Mouse (Mus musculus): ENCODE results near the gene Ltc4s. TPM values are rescaled to one million over a fixed set of nuclear protein-coding genes. Genes with fewer than 3 reads are reported as not detected.

The Ltc4s gene
- polyA plus RNA-seq, 1 experiment from 2014 or later, result 4.2 TPM

GRCm38 (mm10) chr11:50266997-50267396 is 28.6 kb upstream of the Ltc4s start:
- H3K27me3 ChIP-seq (replicated peaks), result no peaks in the 10 kb centered on the region
- 79% methylated on average over 3 of the region's 3 CpGs for WGBS
- H3K4me1 ChIP-seq (replicated peaks), result no peaks in the 10 kb centered on the region
- peak; percentile 37; the same call in 1 of the 2 replicates for ATAC-seq
- no peak overlapping the region for H3K4me3 ChIP-seq (replicated peaks)
- no peaks in the 10 kb centered on the region for H3K9me3 ChIP-seq
- no peak overlapping the region for H3K27ac ChIP-seq
- H3K4me2 ChIP-seq (replicated peaks), result no peak overlapping the region
- no peak overlapping the region for H3K9ac ChIP-seq
- H3K36me3 ChIP-seq, result peaks cover 25% of the 10 kb centered on the region

- H3K36me3 ChIP-seq, result peaks cover 31% of the 10 kb centered on the region
- no peaks in the 10 kb centered on the region for H3K9me3 ChIP-seq
- H3K9ac ChIP-seq, result no peak overlapping the region
- no peak overlapping the region for H3K27ac ChIP-seq
- no peaks in the 10 kb centered on the region for H3K4me1 ChIP-seq (replicated peaks)
- WGBS, result 79% methylated on average over 8 of the region's 8 CpGs
- H3K4me2 ChIP-seq (replicated peaks), result no peak overlapping the region
- H3K27me3 ChIP-seq (replicated peaks), result no peaks in the 10 kb centered on the region
- 0 out of 2 replicates have a peak, but pooled peaks have one; percentile 46 for ATAC-seq
- no peak overlapping the region for H3K4me3 ChIP-seq (replicated peaks)
Measured at GRCm38 (mm10) chr11:50265931-50266330, 27.5 kb upstream of the Ltc4s start.

GRCm38 (mm10) chr11:50263198-50263597 is 24.8 kb upstream of the Ltc4s start:
- Histone ChIP-seq H3K9me3 (no peaks in the 10 kb centered on the region), H3K27ac (no peak overlapping the region), H3K36me3 (peaks cover 54% of the 10 kb centered on the region), H3K27me3 (replicated peaks) (no peaks in the 10 kb centered on the region), H3K9ac (no peak overlapping the region), H3K4me1 (replicated peaks) (no peaks in the 10 kb centered on the region), H3K4me3 (replicated peaks) (no peak overlapping the region), H3K4me2 (replicated peaks) (no peak overlapping the region)
- whole genome bisulfite sequencing, result 84% methylated on average over 3 of the region's 3 CpGs
- no peak for ATAC-seq

- H3K4me3 ChIP-seq (replicated peaks), result no peak overlapping the region
- no peaks in the 10 kb centered on the region for H3K4me1 ChIP-seq (replicated peaks)
- WGBS, result 87% methylated on average over 4 of the region's 4 CpGs
- no peak overlapping the region for H3K4me2 ChIP-seq (replicated peaks)
- H3K9ac ChIP-seq, result no peak overlapping the region
- H3K27ac ChIP-seq, result no peak overlapping the region
- no peak for ATAC-seq
- H3K9me3 ChIP-seq, result no peaks in the 10 kb centered on the region
- no peaks in the 10 kb centered on the region for H3K27me3 ChIP-seq (replicated peaks)
- H3K36me3 ChIP-seq, result peaks cover 58% of the 10 kb centered on the region
Measured at GRCm38 (mm10) chr11:50262020-50262419, 23.6 kb upstream of the Ltc4s start.

GRCm38 (mm10) chr11:50258310-50258709 is 19.9 kb upstream of the Ltc4s start:
- WGBS, result 82% methylated on average over 7 of the region's 7 CpGs
- H3K27me3 ChIP-seq (replicated peaks), result no peaks in the 10 kb centered on the region

GRCm38 (mm10) chr11:50256615-50257014 is 18.2 kb upstream of the Ltc4s start:
- H3K27me3 ChIP-seq (replicated peaks), result no peaks in the 10 kb centered on the region
- peaks cover 13% of the 10 kb centered on the region; the same call in 1 of the 2 replicates for H3K4me1 ChIP-seq (replicated peaks)
- no peak overlapping the region for H3K9ac ChIP-seq
- peaks cover 35% of the 10 kb centered on the region for H3K36me3 ChIP-seq
- no peak overlapping the region for H3K4me2 ChIP-seq (replicated peaks)
- WGBS, result 83% methylated on average over 7 of the region's 7 CpGs
- H3K4me3 ChIP-seq (replicated peaks), result no peak overlapping the region
- no peaks in the 10 kb centered on the region for H3K9me3 ChIP-seq
- H3K27ac ChIP-seq, result no peak overlapping the region
- no peak for ATAC-seq

More at GRCm38 (mm10) chr11:50258310-50258709, 19.9 kb upstream of the Ltc4s start:
- no peak for ATAC-seq
- H3K36me3 ChIP-seq, result peaks cover 46% of the 10 kb centered on the region
- H3K9me3 ChIP-seq, result no peaks in the 10 kb centered on the region
- H3K4me1 ChIP-seq (replicated peaks), result peaks cover 2% of the 10 kb centered on the region; the same call in 1 of the 2 replicates
- no peak overlapping the region for H3K27ac ChIP-seq
- H3K4me2 ChIP-seq (replicated peaks), result no peak overlapping the region
- no peak overlapping the region for H3K9ac ChIP-seq
- H3K4me3 ChIP-seq (replicated peaks), result no peak overlapping the region

GRCm38 (mm10) chr11:50254010-50254580 is 15.7 kb upstream of the Ltc4s start:
- no peaks in the 10 kb centered on the region for H3K9me3 ChIP-seq
- no peaks in the 10 kb centered on the region for H3K27me3 ChIP-seq (replicated peaks)
- no peak overlapping the region for H3K4me2 ChIP-seq (replicated peaks)
- WGBS, result 69% methylated on average over 12 of the region's 12 CpGs
- no peak overlapping the region for H3K27ac ChIP-seq
- no peak overlapping the region for H3K9ac ChIP-seq
- peaks cover 13% of the 10 kb centered on the region; the same call in 1 of the 2 replicates for H3K4me1 ChIP-seq (replicated peaks)
- no peak for ATAC-seq
- peaks cover 16% of the 10 kb centered on the region for H3K36me3 ChIP-seq
- no peak overlapping the region for H3K4me3 ChIP-seq (replicated peaks)

GRCm38 (mm10) chr11:50253393-50253792 is 15.0 kb upstream of the Ltc4s start:
- H3K4me1 ChIP-seq (replicated peaks), result peaks cover 13% of the 10 kb centered on the region; the same call in 1 of the 2 replicates
- WGBS, result 41% methylated on average over 1 of the region's 1 CpGs
- H3K9me3 ChIP-seq, result no peaks in the 10 kb centered on the region
- H3K27me3 ChIP-seq (replicated peaks), result no peaks in the 10 kb centered on the region
- no peak overlapping the region for H3K27ac ChIP-seq
- H3K36me3 ChIP-seq, result peaks cover 10% of the 10 kb centered on the region
- ATAC-seq, result no peak
- H3K4me2 ChIP-seq (replicated peaks), result no peak overlapping the region
- no peak overlapping the region for H3K4me3 ChIP-seq (replicated peaks)
- no peak overlapping the region for H3K9ac ChIP-seq

GRCm38 (mm10) chr11:50252684-50253265 is 14.4 kb upstream of the Ltc4s start:
- H3K4me2 ChIP-seq (replicated peaks), result peak overlapping the region; percentile 6; the same call in 1 of the 2 replicates
- WGBS, result 45% methylated on average over 11 of the region's 11 CpGs
- H3K27ac ChIP-seq, result peak overlapping the region; percentile 14; the same call in 1 of the 2 replicates
- peaks cover 6% of the 10 kb centered on the region for H3K36me3 ChIP-seq
- H3K4me3 ChIP-seq (replicated peaks), result no peak overlapping the region
- peaks cover 13% of the 10 kb centered on the region; the same call in 1 of the 2 replicates for H3K4me1 ChIP-seq (replicated peaks)
- peak; percentile 76 for ATAC-seq
- H3K9ac ChIP-seq, result no peak overlapping the region
- no peaks in the 10 kb centered on the region for H3K9me3 ChIP-seq
- no peaks in the 10 kb centered on the region for H3K27me3 ChIP-seq (replicated peaks)

GRCm38 (mm10) chr11:50252166-50252565 is 13.8 kb upstream of the Ltc4s start:
- peaks cover 13% of the 10 kb centered on the region; the same call in 1 of the 2 replicates for H3K4me1 ChIP-seq (replicated peaks)
- ATAC-seq, result peak; percentile 37; the same call in 1 of the 2 replicates
- WGBS, result 47% methylated on average over 3 of the region's 3 CpGs
- no peak overlapping the region for H3K4me3 ChIP-seq (replicated peaks)
- H3K27ac ChIP-seq, result peak overlapping the region; percentile 14; the same call in 1 of the 2 replicates
- no peaks in the 10 kb centered on the region for H3K27me3 ChIP-seq (replicated peaks)
- H3K4me2 ChIP-seq (replicated peaks), result no peak overlapping the region
- no peak overlapping the region for H3K9ac ChIP-seq
- H3K36me3 ChIP-seq, result peaks cover 5% of the 10 kb centered on the region; the same call in 1 of the 2 replicates
- no peaks in the 10 kb centered on the region for H3K9me3 ChIP-seq

- Histone ChIP-seq H3K9ac (no peak overlapping the region), H3K4me2 (replicated peaks) (no peak overlapping the region), H3K36me3 (no peaks in the 10 kb centered on the region), H3K4me3 (replicated peaks) (no peak overlapping the region), H3K4me1 (replicated peaks) (peaks cover 13% of the 10 kb centered on the region; the same call in 1 of the 2 replicates), H3K9me3 (no peaks in the 10 kb centered on the region), H3K27me3 (replicated peaks) (no peaks in the 10 kb centered on the region), H3K27ac (no peak overlapping the region)
- ATAC-seq, result no peak
- WGBS, result 67% methylated on average over 7 of the region's 7 CpGs
Measured at GRCm38 (mm10) chr11:50248473-50249171, 10.2 kb upstream of the Ltc4s start.

- H3K9me3 ChIP-seq, result no peaks in the 10 kb centered on the region
- ATAC-seq, result no peak
- 69% methylated on average over 5 of the region's 5 CpGs for WGBS
- no peaks in the 10 kb centered on the region for H3K27me3 ChIP-seq (replicated peaks)
- no peaks in the 10 kb centered on the region for H3K36me3 ChIP-seq
- H3K27ac ChIP-seq, result no peak overlapping the region
- H3K4me1 ChIP-seq (replicated peaks), result no peaks in the 10 kb centered on the region
- no peak overlapping the region for H3K9ac ChIP-seq
- no peak overlapping the region for H3K4me2 ChIP-seq (replicated peaks)
- H3K4me3 ChIP-seq (replicated peaks), result no peak overlapping the region
Measured at GRCm38 (mm10) chr11:50245269-50245668, 6.9 kb upstream of the Ltc4s start.
